Mouse (Mus musculus): Measurements from ENCODE around the gene Chchd5.

Gene Chchd5

DNA sequence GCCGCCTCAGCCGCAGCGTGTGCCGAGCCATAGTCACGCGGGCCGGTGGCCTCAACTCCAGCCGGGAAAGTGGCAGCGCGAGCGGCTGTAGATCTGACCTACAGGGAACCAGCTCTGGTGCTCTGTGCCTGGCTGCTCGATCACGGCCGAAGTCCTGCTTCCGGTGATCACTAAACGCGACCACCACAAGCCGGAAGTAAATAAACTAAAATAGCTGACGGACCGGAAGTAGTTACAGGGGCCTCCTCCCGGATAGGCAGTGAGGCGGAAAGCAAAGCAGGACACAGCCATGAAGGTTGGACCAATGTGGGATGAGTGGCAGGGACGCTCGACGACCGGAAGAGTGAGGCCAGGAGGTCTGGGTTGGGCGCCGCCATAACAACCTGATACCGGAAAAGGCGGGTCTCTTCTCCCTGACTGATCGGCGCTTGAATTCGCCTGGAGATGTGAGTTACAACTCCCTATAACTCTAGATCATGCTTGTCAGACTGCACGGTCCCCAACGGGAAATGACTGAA is at the start of gene Chchd5:
Gene Chchd5, plus strand, starts transcription at position 289 of the 518 bp plus-strand sequence.
- DNase-seq (ENCODE audit: low spot score in 2 of 2) = peak; percentile 79 to 93

DNA sequence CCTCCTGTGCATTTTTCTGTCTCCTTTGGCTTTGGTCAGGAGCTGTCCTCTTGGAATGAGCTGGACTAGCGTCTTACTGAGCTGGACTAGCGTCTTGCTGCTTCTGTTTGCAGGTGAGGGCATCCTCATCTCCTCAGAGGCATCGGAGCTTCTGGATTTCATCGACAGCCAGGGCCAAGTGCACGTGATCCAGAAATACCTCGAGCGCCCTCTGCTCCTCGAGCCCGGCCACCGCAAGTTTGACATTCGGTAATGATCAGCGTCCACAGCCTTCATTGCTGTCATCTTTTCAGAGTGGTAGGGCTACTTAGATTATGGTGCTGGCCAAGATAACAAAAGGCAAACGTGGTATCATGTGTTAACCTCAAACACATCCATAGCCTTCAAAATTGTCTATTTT is 48.4 kb upstream of the Chchd5 start:
- DNase-seq (ENCODE audit: low spot score in 2 of 2) = no peak

DNA sequence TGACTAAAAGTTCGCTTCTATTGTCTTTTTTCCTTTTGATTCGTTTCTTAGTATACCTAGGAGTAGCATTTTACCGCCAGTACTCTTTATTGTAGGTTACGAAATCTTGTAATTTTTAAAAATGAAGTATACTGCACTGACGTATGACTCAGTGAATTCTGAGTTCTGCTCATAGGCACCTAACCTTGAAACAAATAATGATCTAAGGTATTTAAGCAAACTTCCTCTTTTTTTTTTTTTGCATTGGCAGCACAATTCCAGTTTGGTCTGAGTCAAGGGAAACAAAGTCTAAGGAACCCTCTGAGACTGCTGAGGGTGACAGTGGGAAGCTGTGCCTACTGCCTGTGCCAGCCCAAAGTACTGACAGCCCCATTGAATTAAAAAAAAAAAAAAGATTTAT is 46.0 kb upstream of the Chchd5 start:
- no peak for DNase-seq (ENCODE audit: low spot score in 2 of 2)

DNA sequence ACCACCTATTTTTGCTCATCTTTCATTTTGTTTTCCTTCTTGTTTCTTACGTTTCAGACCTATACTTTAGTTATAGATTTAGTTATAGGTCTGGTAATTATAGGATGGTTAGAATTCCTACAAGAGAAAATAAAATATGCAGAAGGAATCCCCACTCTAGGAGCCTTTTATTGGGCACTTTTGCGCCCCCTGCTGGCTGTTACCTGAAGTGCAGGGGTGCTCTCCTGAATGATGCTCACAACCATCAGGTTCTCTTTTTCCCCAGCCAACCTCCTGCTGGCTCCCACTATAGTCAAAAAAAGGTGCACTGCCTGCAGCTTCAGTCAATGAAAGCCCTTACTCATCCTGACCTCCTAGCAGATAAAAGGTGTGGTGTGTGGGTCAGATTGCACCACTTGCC is 44.5 kb upstream of the Chchd5 start:
- no peak for DNase-seq (ENCODE audit: low spot score in 2 of 2)

DNA sequence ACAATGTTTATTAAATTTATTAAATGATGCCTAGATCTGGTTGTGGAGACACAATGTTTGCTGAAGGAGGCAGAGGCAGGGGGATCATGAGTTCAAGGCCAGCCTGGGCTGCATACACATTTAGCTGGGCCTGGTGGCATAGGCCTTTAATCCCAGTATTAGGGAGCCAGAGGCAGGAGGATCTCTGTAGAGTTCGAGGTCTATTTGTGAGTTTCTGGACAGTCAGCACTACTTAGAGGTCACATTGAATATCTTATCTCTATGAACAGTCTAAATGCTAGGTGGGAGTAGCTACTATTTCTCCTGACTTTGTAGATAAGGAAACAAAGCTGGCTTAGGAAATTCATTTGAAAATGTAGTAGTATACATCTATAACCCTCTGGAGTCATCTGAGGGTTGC is 42.0 kb upstream of the Chchd5 start:
- no peak for DNase-seq (ENCODE audit: low spot score in 2 of 2)

DNA sequence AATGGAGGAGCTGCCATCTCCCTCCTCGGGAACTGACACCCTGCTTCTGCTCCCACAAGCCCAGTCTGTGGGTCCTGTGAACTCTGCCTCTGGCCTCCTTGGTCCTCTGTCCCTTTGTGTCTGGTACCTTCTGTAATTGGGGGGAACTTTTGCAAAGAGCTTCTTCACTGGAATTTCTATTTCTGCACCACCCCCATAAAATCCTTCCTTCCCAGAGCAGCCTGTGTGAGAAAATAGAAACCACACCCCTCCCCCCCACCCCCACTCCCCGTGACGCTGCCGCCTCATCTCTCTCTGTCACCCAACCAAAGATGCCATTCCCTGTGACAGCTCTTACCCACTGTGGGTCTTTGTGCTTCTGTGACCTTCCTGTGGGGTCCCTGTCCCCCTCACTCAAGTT is 39.1 kb upstream of the Chchd5 start:
- no peak for DNase-seq (ENCODE audit: low spot score in 2 of 2)

DNA sequence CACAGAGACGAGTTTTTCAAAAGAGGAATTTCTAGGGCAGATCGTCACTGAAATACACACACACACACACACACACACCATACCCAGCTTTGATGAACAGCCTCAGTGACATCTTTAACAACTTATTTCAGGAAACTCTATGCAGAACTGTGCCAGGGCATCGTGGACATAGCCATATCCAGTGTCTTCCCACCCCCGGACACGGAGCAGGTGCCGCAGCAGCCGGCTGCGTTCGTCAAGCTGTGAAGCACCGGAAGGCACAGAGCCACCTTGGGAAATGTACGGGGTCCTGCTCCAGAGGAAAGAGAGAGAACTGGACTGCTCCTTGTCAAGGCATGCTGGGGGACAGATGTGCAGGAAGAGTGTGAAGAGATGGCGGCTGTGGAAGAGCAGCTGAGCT is 36.7 kb upstream of the Chchd5 start:
- no peak for DNase-seq (ENCODE audit: low spot score in 2 of 2)

DNA sequence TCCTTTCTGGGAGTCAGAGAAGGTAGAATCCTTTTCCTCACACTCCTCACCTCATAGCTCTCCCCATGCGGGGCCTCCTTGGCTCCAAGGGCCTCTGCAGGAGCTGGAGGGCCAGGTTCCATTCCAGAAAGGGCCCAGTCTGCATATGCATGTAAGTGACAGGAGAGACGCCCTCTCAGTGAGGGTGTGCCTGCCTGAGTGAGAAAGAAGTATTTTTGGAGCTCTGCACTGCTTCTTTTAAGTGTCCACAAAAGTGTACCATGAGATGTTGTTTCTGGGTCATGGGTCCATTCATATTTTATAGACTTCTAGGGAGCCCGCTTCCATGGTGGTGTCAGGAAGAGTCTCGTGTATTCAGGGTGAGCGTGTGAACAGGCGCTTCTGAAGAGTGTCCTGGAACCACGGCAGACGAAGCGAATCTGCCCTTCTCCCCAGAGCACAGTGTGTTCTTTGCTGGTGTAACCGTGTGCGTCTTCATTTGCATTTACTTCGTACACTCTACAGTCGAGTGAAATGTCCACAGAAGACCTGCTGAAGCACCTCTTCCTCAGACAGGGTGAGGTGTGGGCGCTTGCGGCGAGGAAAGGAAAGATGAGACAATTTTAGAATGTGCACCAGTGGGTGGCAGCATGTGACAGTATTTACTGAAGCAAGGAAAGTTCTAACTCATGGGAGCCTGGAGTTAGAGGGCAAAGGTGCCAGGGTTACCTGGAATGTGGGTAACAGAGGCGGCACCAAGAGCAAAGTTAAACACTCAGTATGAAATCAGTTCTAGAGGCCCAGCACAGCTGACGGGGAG is 35.4 kb upstream of the Chchd5 start:
- no peak for DNase-seq (ENCODE audit: low spot score in 2 of 2)

DNA sequence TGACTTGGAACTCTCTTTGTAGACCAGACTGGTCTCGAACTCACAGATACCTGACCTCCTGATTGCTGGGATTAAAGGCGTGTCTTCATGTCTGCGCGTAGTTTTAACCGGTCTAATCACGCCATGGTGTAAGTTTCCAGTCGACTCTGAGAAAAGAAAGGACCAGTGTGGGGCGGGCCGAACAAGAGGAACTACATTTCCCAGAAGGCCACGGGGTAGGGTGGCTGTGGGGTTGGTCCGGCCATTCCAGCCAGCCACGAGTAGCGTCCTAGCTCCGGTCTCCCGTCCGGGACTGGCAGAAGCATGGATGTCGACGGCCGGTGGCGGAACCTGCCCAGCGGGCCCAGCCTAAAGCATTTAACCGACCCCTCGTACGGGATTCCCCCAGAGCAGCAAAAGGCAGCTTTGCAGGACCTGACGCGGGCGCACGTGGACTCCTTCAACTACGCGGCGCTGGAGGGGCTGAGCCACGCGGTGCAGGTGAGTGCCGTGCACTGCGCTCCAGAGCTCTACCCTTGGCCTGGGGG is 28.7 kb upstream of the Chchd5 start, which contains the start of gene Polr1b:
Gene Polr1b, plus strand, starts transcription at position 212 of the 527 bp plus-strand sequence.
- DNase-seq (ENCODE audit: low spot score in 2 of 2) = peak; percentile 89 to 93

DNA sequence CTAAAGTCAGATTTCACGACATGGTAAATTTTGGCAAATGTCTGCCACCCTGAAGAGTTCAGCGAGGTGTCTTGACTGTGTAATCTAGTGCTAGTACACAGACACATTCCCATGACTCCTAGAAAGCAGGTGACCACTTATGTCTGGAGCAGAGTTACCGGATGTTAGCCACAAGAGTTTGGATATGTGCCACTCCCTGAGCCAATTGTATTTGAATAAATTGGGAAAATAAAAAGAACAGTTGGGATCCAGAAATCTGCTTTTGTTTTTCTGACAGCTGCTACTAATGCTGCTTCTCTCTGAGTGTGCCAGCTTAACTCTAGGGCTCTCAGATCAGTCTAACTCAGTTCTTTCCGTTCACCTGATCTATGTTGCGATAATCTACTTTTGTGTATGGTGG is 16.6 kb upstream of the Chchd5 start:
- no peak for DNase-seq (ENCODE audit: low spot score in 2 of 2)

DNA sequence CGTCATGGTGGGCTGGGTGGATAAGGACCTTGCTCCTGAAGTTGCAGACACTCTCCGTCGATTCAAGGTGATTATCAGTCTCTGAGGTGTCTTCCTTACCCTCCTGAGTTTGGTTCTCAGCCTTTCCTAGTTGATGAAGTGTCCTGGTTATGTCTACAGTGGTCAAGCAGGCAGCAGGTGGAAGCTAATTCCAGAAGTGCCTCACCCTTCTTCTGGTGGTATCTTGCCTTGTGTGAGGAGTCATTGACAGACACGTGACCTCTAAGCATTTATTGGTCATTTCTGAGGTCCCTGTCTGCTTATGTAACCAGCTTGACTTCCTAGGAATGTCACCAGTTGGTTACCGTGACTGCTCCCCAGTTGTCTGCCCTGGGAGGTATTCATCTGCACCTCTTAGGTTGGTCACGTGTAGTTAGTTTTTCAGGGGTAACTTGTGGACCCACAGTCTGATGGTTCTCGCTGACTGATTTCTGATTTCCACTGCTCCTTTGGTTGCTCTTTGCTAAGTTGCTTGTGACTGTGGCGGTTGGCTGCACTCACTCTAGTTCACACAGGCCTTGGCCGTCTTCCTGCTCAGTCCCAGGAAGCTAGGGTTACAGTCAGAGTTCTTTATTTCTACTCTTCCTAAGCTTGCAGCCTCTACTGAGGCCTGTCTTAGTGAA is 13.7 kb upstream of the Chchd5 start:
- DNase-seq (ENCODE audit: low spot score in 2 of 2) = no peak

DNA sequence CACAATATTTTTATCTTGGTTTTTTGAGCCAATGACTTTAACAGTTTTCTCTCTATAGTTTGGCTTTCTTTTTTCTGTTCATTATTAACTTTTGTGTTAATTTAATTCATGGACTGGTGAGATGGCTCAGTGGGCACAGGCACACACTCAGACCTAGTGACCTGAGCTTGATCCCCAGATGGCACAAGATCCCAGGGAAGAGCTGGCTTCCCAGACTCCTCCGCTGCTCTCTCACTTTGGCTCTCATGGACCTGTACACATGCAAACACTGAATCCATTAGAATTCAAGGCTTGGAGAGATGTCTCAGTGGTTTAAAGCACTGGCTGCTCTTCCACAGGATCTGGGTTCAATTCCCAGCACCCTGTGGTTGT is 13.1 kb upstream of the Chchd5 start:
- no peak for DNase-seq (ENCODE audit: low spot score in 2 of 2)

DNA sequence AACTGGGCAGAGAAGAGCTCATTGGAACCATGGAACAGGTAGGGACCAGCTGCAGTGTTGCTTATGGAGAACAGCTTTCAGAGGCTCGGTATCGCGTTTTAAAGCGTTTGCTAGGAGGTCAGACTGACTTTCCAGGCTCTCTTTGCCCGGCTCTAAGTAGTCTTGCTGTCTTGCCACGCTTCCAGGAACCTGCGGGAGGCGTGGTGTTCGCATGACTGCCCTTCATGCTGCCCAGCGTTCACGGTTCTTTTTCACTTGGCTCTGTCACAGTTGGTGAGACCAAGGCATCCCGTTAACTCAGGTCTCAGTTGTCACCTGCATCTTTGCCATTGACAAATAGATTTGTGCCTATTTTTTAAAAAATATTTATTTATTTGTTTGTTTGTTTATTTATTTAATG is 11.4 kb upstream of the Chchd5 start:
- no peak for DNase-seq (ENCODE audit: low spot score in 2 of 2)

DNA sequence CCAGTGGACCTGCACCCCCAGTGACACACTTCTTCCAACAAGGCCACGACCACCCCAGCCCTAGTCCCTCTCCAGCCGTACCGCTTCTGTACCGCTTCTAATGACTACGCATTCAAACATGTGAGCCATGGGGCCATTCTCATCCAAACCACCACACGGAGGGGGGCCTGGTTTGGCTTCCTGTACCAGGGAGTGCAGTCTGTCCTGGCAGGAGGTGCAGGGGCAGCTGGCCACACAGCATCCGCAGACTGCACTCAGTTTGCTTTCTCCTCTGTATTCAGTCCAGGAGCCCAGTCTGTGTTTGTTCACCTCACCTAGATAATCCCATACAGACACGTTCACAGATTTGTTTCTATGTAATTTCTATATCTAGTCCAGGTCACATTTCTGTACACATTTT is 7.5 kb upstream of the Chchd5 start:
- DNase-seq (ENCODE audit: low spot score in 2 of 2) = no peak

DNA sequence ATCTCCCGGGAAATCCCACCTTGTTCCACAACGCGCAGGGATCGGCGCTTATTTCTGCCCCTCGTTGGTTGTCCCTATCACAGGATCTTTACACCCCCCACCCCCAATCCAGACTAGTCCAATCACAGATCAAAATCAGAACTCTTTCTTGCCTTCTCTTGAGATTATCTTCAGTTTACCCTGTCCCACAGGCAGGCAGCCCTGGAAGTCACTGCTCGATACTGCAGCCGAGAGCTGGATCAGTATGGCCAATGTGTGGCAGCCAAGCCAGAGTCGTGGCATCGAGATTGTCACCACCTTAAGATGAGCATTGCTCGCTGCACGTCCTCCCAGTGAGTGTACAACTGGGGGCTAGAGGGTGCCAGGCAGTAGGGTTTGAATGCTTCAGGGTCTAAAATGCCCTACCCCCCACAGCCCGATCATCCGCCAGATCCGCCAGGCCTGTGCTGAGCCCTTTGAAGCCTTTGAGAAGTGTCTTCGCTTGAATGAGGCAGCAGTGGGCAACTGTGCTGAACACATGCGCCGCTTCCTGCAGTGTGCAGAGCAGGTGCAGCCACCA is 566 bp downstream of the Chchd5 start:
- no peak for DNase-seq (ENCODE audit: low spot score in 2 of 2)

DNA sequence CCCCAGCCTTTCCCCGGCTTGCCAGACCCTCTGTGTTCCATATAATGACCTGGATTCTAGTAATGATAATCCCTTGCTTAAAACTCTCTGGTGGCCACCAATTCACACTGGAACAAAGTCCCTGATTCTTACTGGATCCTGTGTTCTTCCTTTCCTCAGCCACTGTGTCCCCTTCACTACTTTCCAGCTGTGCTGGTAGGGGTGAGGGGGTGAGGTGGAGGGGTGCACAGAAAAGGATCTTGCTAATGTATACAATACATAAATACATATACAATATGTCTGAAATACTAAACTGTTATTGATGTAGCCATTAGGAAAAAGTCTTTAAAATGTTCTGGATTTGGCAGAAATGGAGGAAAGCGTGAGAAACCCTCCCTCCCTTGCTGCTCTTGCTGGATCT is 1.3 kb downstream of the Chchd5 start:
- DNase-seq (ENCODE audit: low spot score in 2 of 2) = no peak

DNA sequence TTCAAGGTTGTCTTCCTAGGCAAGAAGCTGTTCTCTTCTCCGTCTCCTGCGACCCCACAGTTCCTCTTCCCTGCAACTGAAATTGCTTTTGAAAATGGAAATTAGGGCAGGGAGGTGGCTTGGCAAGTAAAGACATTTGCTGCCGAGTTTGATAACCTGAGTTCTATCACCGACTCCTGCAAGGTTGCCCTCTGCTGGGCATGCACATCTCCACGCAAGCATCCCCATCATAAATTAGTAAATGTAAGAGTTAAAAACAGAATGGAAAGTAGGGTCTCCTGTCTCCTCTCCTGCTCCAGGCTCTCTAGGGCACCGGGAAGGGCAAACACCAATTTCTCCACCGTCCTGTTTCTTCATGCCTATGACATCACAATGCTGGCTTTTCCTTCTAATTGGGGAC is 2.7 kb downstream of the Chchd5 start:
- no peak for DNase-seq (ENCODE audit: low spot score in 2 of 2)

DNA sequence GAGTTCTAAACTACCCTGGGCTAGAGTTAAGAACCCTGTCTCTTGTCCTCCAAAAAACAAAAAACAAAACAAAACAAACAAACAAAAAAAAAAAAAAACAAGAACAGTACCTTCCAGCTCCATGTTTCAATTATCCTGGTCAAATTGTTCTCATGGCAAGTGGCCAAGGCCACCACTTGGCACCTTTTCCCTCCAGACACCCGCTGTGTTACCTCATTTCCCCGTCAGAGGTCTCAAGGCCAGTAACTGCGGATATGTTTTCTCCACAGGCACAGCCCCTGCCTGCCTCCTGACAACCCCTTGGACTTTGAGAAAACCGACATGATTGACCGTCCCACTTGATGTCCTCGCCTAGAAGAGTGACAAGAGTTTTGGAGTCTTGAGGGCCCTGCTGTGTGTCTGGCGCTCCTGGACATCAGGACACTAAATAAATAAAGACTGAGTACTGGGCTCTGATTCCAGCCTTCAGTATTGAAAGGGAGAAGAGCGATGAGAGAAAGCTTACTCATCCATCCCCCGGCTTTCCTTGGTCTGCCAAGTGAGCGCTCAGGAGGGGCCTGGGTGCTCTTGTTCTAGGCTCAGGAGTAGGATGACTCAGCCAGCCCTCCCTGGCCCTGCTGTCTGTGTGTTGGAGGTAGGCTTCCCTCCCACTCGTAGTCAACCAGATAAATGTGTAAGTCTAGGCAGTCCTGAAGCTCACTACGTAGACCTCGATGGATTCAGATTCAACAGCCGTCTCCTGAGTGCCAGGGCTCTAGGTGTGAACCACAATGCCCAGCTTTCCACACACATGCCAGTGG is 3.7 kb downstream of the Chchd5 start:
- DNase-seq (ENCODE audit: low spot score in 2 of 2) = no peak

DNA sequence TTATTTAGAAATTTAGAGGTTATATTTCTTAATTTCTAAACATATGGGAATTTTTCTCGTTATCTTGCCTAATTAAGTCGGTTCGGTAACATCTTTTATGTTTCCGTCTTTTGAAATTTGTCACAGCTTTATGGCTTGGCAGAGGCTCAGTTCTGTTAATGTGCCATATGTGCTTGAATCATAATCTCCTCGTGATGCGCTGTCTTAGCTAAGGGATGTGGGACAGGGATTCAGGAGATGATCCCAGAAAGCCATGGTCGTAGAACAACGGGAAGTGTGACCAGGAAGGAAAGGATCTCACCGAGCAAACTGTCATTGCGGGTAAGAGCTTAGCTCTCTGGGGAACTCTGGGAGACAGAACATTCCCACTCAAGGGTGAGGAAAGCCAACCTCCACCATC is 10.4 kb downstream of the Chchd5 start:
- DNase-seq (ENCODE audit: low spot score in 2 of 2) = no peak

DNA sequence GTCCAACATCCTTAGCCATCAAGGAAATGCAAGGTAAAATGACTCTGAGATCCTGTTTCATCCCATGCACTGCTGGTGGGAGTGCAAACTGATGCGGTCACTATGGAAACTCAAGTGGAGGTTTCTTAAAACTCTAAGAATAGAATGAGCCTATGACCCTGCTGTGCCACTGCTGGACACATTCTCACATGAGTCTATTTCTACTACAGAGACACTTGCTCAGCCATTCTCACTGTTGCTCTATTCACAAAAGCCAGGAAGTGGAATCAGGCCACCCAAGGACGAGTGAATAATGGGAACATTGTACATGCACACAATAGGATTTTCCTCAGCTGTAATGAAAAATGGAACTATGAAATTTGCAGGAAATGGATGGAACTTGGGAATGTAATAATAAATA is 19.3 kb downstream of the Chchd5 start:
- no peak for DNase-seq (ENCODE audit: low spot score in 2 of 2)

DNA sequence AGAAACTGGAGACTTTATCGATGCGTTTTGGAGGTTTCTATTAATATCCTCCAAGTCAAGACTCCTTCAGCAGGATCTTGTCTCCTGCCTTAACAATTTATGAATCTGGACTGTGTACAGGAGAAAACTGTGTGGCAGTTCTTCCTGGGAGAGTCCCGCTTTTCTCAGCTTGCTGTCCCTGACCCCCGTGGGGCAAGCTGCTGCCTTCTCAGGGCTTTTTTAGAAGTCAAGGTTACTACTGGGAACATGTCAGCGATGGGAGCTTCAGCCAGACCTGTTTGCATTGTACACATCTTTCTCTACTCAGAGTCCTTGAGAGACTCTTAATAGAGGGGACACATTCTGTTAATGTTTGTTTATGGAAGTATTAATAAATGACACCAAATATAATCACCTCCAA is 20.9 kb downstream of the Chchd5 start:
- DNase-seq (ENCODE audit: low spot score in 2 of 2) = no peak

DNA sequence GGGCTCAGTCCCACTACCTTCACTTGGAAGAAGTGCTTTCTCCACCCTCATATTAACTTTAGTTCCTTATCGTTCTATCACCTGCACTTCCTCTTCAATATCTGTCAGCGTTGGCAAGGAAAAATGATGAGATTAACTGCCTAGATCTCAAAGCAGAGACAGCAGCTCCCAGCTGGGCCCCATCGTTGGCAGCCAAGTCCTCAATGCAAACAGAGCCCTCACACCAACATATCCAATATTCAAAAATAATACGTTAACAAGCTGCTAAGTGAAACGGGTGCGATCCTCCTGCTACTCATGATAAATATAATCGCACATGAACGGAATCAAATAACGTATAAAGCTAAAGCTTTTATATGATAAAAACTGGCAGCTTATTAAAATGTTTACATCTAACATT is 21.6 kb downstream of the Chchd5 start:
- DNase-seq (ENCODE audit: low spot score in 2 of 2) = no peak

Measured in urinary bladder, adult 18-20 months (tissue).